Mouse (Mus musculus): ENCODE results near the gene Ppp6r3.
"Not testable (repeated sequence)": the region's sequence is repeated elsewhere in the genome, so short reads cannot be mapped to it uniquely, and the experiment has no call there.

The Ppp6r3 gene

GRCm38 (mm10) chr19:3575632-3576384, at the start of gene Ppp6r3:
Gene Ppp6r3, minus strand, starts transcription at chr19:3575749.
- in situ Hi-C loops (cut with MboI, MseI), result no loop called here

GRCm38 (mm10) chr19:3625111-3625510, 49.6 kb upstream of the Ppp6r3 start:
- in situ Hi-C loops (cut with MboI, MseI), result loop anchor here (5.0 kb wide), 2 partner anchors 92 to 347 kb away; partner anchors contain the start of gene Aldh3b2

GRCm38 (mm10) chr19:3623824-3624223, 48.3 kb upstream of the Ppp6r3 start:
- in situ Hi-C loops (cut with MboI, MseI), result no loop called here

GRCm38 (mm10) chr19:3623294-3623693, 47.7 kb upstream of the Ppp6r3 start:
- in situ Hi-C loops (cut with MboI, MseI), result no loop called here

- in situ Hi-C loops (cut with MboI, MseI), result no loop called here
Measured at GRCm38 (mm10) chr19:3620871-3621270, 45.3 kb upstream of the Ppp6r3 start.

- in situ Hi-C loops (cut with MboI, MseI), result no loop called here
Measured at GRCm38 (mm10) chr19:3619359-3619758, 43.8 kb upstream of the Ppp6r3 start.

- in situ Hi-C loops (cut with MboI, MseI), result no loop called here
Measured at GRCm38 (mm10) chr19:3613991-3614390, 38.4 kb upstream of the Ppp6r3 start.

- in situ Hi-C loops (cut with MboI, MseI), result no loop called here
Measured at GRCm38 (mm10) chr19:3612534-3613273, 37.2 kb upstream of the Ppp6r3 start.

- in situ Hi-C loops (cut with MboI, MseI), result no loop called here
Measured at GRCm38 (mm10) chr19:3611730-3612129, 36.2 kb upstream of the Ppp6r3 start.

GRCm38 (mm10) chr19:3610886-3611285, 35.3 kb upstream of the Ppp6r3 start:
- in situ Hi-C loops (cut with MboI, MseI), result no loop called here

- in situ Hi-C loops (cut with MboI, MseI), result no loop called here
Measured at GRCm38 (mm10) chr19:3609826-3610225, 34.3 kb upstream of the Ppp6r3 start.

- in situ Hi-C loops (cut with MboI, MseI), result no loop called here
Measured at GRCm38 (mm10) chr19:3594316-3594715, 18.8 kb upstream of the Ppp6r3 start.

- in situ Hi-C loops (cut with MboI, MseI), result no loop called here
Measured at GRCm38 (mm10) chr19:3593379-3594055, 18.0 kb upstream of the Ppp6r3 start.

GRCm38 (mm10) chr19:3589968-3590367, 14.4 kb upstream of the Ppp6r3 start:
- in situ Hi-C loops (cut with MboI, MseI), result no loop called here

- in situ Hi-C loops (cut with MboI, MseI), result no loop called here
Measured at GRCm38 (mm10) chr19:3589547-3589946, 14.0 kb upstream of the Ppp6r3 start.

- in situ Hi-C loops (cut with MboI, MseI), result not testable (repeated sequence)
Measured at GRCm38 (mm10) chr19:3587729-3588128, 12.2 kb upstream of the Ppp6r3 start.

- in situ Hi-C loops (cut with MboI, MseI), result no loop called here
Measured at GRCm38 (mm10) chr19:3586540-3586939, 11.0 kb upstream of the Ppp6r3 start.

GRCm38 (mm10) chr19:3586026-3586425, 10.5 kb upstream of the Ppp6r3 start:
- in situ Hi-C loops (cut with MboI, MseI), result no loop called here

- in situ Hi-C loops (cut with MboI, MseI), result no loop called here
Measured at GRCm38 (mm10) chr19:3581326-3581725, 5.8 kb upstream of the Ppp6r3 start.

- in situ Hi-C loops (cut with MboI, MseI), result no loop called here
Measured at GRCm38 (mm10) chr19:3577911-3578290, 2.4 kb upstream of the Ppp6r3 start.

GRCm38 (mm10) chr19:3577265-3577910, 1.8 kb upstream of the Ppp6r3 start:
- in situ Hi-C loops (cut with MboI, MseI), result no loop called here
